Mouse (Mus musculus) ES-Bruce4 (cell line): ENCODE measurements around the gene Trim44.

Experiments
- CTCF ChIP-seq: IDR thresholded peaks from one replicate; pipeline ENCODE4 v1.8.1; 2011; ENCODE audit warnings: low read depth, low read length
- POLR2A ChIP-seq: IDR thresholded peaks from one replicate; pipeline ENCODE4 v1.8.1; 2011; ENCODE audit warnings: low read length; ENCODE audit not compliant: insufficient read depth

GRCm38 (mm10) chr2:102291533-102291932 is 116.1 kb downstream of the Trim44 start:
- TF ChIP-seq CTCF, result no peak
- no peak for TF ChIP-seq POLR2A
